Mouse (Mus musculus): ENCODE measurements at regions not wholly inside any gene's neighbourhood (a gene's known extent, or its start where the extent isn't known, plus 50 kb on each side); places are given as distances from the start of the nearest gene placed in this dataset.

- TF ChIP-seq POLR2A (IDR thresholded peaks at IDR 0.05; ENCODE audit: low read depth, low read length) (no peak), CTCF (IDR thresholded peaks at IDR 0.05; ENCODE audit: borderline replicate concordance, insufficient read depth, low read length) (no peak)
These were observed 56.5 kb upstream of the Pax1 start for GRCm38 (mm10) chr2:147305262-147305661.
